In genomic region chr4:101082176-101082888, GRCm38 (mm10) we compare ENCODE assay signal across 8 mouse cellular contexts. TPM values are rescaled to one million over a fixed set of nuclear protein-coding genes. Genes with fewer than 3 reads are reported as not detected.
A peak's percentile ranks its signal among the peaks of the same experiment; 100 is the strongest.
DNase-seq lines count a peak whose midpoint lies in the region; ATAC-seq and TF ChIP-seq lines count a peak whose summit lies in the region.

No protein-coding gene starts in this region.

- H3K27me3 ChIP-seq in lung, embryonic 14.5 days (ENCODE audit: insufficient read depth, low read length): no peaks in the 10 kb centered on the region
- H3K27me3 ChIP-seq in hindbrain, embryonic 12.5 days: no peaks in the 10 kb centered on the region
- no peaks in the 10 kb centered on the region for H3K27me3 ChIP-seq in stomach, embryonic 14.5 days (ENCODE audit: control insufficient read depth, insufficient read depth, low read length)

- peak; percentile 44; the same call in 1 of the 2 replicates for ATAC-seq in lung, embryonic 14.5 days (ENCODE audit: insufficient read depth)
- ATAC-seq in hindbrain, embryonic 12.5 days (ENCODE audit: low FRiP score): peak; percentile 61; the same call in 1 of the 2 replicates
- ATAC-seq in stomach, embryonic 14.5 days (ENCODE audit: insufficient number of reproducible peaks, insufficient read depth, low FRiP score, low read depth): no peak

- no peaks in the 10 kb centered on the region for H3K9me3 ChIP-seq in lung, embryonic 14.5 days (ENCODE audit: low read depth, low read length)
- no peaks in the 10 kb centered on the region for H3K9me3 ChIP-seq in hindbrain, embryonic 12.5 days (replicated peaks)
- no peaks in the 10 kb centered on the region for H3K9me3 ChIP-seq in stomach, embryonic 14.5 days (ENCODE audit: control insufficient read depth, low read depth, low read length)

- 36% methylated on average over 17 of the region's 17 CpGs for WGBS in lung, embryonic 14.5 days
- WGBS in hindbrain, embryonic 12.5 days: 17% methylated on average over 17 of the region's 17 CpGs
- WGBS in stomach, embryonic 14.5 days: 23% methylated on average over 17 of the region's 17 CpGs

- no peak overlapping the region for H3K4me2 ChIP-seq in lung, embryonic 14.5 days
- peak overlapping the region; percentile 24 for H3K4me2 ChIP-seq in hindbrain, embryonic 12.5 days (replicated peaks)
- H3K4me2 ChIP-seq in stomach, embryonic 14.5 days (replicated peaks; ENCODE audit: low read depth, low read length): 0 out of 2 replicates have a peak overlapping the region, but pooled peaks have one; percentile 15

- H3K36me3 ChIP-seq in lung, embryonic 14.5 days (ENCODE audit: insufficient read depth): no peaks in the 10 kb centered on the region
- H3K36me3 ChIP-seq in hindbrain, embryonic 12.5 days: no peaks in the 10 kb centered on the region
- no peaks in the 10 kb centered on the region for H3K36me3 ChIP-seq in stomach, embryonic 14.5 days (ENCODE audit: control insufficient read depth, insufficient read depth, low read length)

- H3K9ac ChIP-seq in lung, embryonic 14.5 days: no peak overlapping the region
- H3K9ac ChIP-seq in hindbrain, embryonic 12.5 days: no peak overlapping the region
- H3K9ac ChIP-seq in stomach, embryonic 14.5 days (replicated peaks; ENCODE audit: low read depth, low read length): no peak overlapping the region

- H3K4me1 ChIP-seq in lung, embryonic 14.5 days (ENCODE audit: insufficient read depth): no peaks in the 10 kb centered on the region
- H3K4me1 ChIP-seq in hindbrain, embryonic 12.5 days: peaks cover 17% of the 10 kb centered on the region
- H3K4me1 ChIP-seq in stomach, embryonic 14.5 days (ENCODE audit: control insufficient read depth, insufficient read depth, low read length): peaks cover 18% of the 10 kb centered on the region; the same call in 1 of the 2 replicates

- no peak for TF ChIP-seq CTCF in lung, embryonic 14.5 days (IDR thresholded peaks at IDR 0.05; ENCODE audit: low read depth)

- H3K27ac ChIP-seq in lung, embryonic 14.5 days (ENCODE audit: low read depth): no peak overlapping the region; the same call in 1 of the 2 replicates
- peak overlapping the region; percentile 44; the same call in 1 of the 2 replicates for H3K27ac ChIP-seq in hindbrain, embryonic 12.5 days
- peak overlapping the region; percentile 45; the same call in 1 of the 2 replicates for H3K27ac ChIP-seq in stomach, embryonic 14.5 days (ENCODE audit: low read length)

- peak; percentile 46 for DNase-seq in lung, embryonic 14.5 days
- DNase-seq in lung, postnatal 10 days: no peak
- peak; percentile 29 to 36 for DNase-seq in kidney, postnatal 36 days
- no peak for DNase-seq in right cerebral cortex, adult 18-20 months
- no peak for DNase-seq in adrenal gland, adult 2 months
- no peak for DNase-seq in cerebellum, adult 9-10 months

- no peak overlapping the region for H3K4me3 ChIP-seq in lung, embryonic 14.5 days (ENCODE audit: low read depth, low read length)
- H3K4me3 ChIP-seq in hindbrain, embryonic 12.5 days: no peak overlapping the region
- H3K4me3 ChIP-seq in stomach, embryonic 14.5 days (ENCODE audit: low read depth, low read length): no peak overlapping the region

RNA-seq across cellular contexts. Expression of gene Raver2, which starts 13.5 kb away (rescaled TPM):
- polyA plus RNA-seq in lung, embryonic 14.5 days (2014; fragmentation: Nextera tagmentation; extraction: Ambion mirVana): 11.3 and 12.5 TPM in 2 replicates
- 13.1 and 13.6 TPM in 2 replicates for polyA plus RNA-seq in hindbrain, embryonic 12.5 days (2016; fragmentation: Nextera tagmentation; extraction: Ambion mirVana)
- polyA plus RNA-seq in stomach, embryonic 14.5 days (2014; fragmentation: Nextera tagmentation; extraction: Ambion mirVana): 19.5 and 22.5 TPM in 2 replicates
- 1 to 10 TPM; 4.2 to 4.8 TPM for total RNA-seq in adrenal gland, adult 2 months (2021)
- polyA plus RNA-seq in adrenal gland, adult 2 months (2012; rRNA removed): 1.4 and 2.0 TPM in 2 replicates

Comparison
In these comparisons a context has a peak if more than half of its experiments do, and no peak if none do; other contexts are left out.
1. DNase-seq: peak in lung, embryonic 14.5 days (single experiment) and kidney, postnatal 36 days (2 of 2); none in lung, postnatal 10 days (single experiment), right cerebral cortex, adult 18-20 months (single experiment), adrenal gland, adult 2 months (single experiment) and cerebellum, adult 9-10 months (single experiment).